Mouse (Mus musculus) kidney, adult 2 months (tissue): ENCODE measurements around the gene Slc1a3.

Experiments
- CTCF ChIP-seq: fragments of 200-500 bp; conservative IDR thresholded peaks from 2 replicates; pipeline ENCODE4 v1.5.1; 2011; ENCODE audit warnings: low read depth, mild to moderate bottlenecking, control low read depth, low read length, moderate library complexity, mixed read lengths; ENCODE audit not compliant: insufficient read depth, insufficient read length
- POLR2A ChIP-seq: fragments of 200-500 bp; IDR thresholded peaks from one replicate; pipeline ENCODE4 v1.6.1; 2011; ENCODE audit warnings: low read depth, low read length, control low read depth

- TF ChIP-seq POLR2A, result no peak
- TF ChIP-seq CTCF, result no peak
Measured at GRCm38 (mm10) chr15:8717021-8717571, 6.5 kb upstream of the Slc1a3 start.
